ENCODE assay signal across 9 mouse cellular contexts in the genomic region with DNA sequence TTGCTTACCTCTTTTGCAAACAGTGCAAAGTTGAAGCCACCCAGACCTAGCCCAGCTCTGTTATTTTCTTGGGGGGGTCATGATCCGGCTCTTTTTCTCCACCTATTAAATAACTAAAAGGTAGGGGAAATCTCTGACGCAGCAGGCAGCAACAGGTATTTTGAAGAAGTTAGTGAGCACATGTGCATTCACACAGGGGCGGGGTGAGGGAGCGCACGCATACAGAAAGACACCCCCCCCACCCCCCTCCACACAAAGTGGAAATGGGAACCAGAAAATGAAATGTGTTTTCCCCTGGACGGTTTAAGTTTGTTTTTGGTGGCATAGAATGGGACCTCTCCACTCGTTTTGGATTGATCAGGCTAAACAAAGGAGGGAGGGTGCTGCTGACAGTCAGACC. TPM values are rescaled to one million over a fixed set of nuclear protein-coding genes. Genes with fewer than 3 reads are reported as not detected.
DNase-seq lines count a peak whose midpoint lies in the region; ATAC-seq and TF ChIP-seq lines count a peak whose summit lies in the region.
"Had no signal": no experiment of that assay in that cellular context is flagged by ENCODE, and none has a peak within 500 bp of the region (broad histone marks: within the 10 kb centered on the region; RNA-seq: fewer than 3 reads in every experiment).

No protein-coding gene starts in this region.

- intact Hi-C loops in left cerebral cortex, adult 2 months (cut with DNase I) = loop anchor here (10.0 kb wide), 1 partner anchor 1299 kb away; a partner anchor contains a TSS
- intact Hi-C loops in left cerebral cortex, postnatal 14 days (cut with DNase I) = no loop called here

- H3K4me3 ChIP-seq in left cerebral cortex, adult 2 months = peak overlapping the region; percentile 73
- peak overlapping the region; percentile 59 for H3K4me3 ChIP-seq in embryonic facial prominence, embryonic 13.5 days
- peak overlapping the region; percentile 55 for H3K4me3 ChIP-seq in limb, embryonic 12.5 days (replicated peaks)
- peak overlapping the region; percentile 39 for H3K4me3 ChIP-seq in neural tube, embryonic 14.5 days (ENCODE audit: low read depth, low read length)

- peaks cover 9% of the 10 kb centered on the region; the same call in 1 of the 2 replicates for H3K27me3 ChIP-seq in embryonic facial prominence, embryonic 13.5 days
- peaks cover 45% of the 10 kb centered on the region for H3K27me3 ChIP-seq in limb, embryonic 12.5 days
- H3K27me3 ChIP-seq in neural tube, embryonic 14.5 days (ENCODE audit: control insufficient read depth, insufficient read depth, low read length) = peaks cover 8% of the 10 kb centered on the region; the same call in 1 of the 2 replicates

- DNase-seq in left cerebral cortex, adult 2 months (ENCODE audit: extremely low spot score in 1 of 2, low spot score in 2 of 2) = no peak
- no peak for DNase-seq in left cerebral cortex, adult 11 months (ENCODE audit: low spot score)
- no peak for DNase-seq in thymus, postnatal 10 days (ENCODE audit: low spot score in 2 of 2)
- no peak for DNase-seq in adrenal gland, adult 8-10 months
- no peak for DNase-seq in left cerebral cortex, postnatal 14 days (ENCODE audit: low spot score in 2 of 2)

- no peak for ATAC-seq in embryonic facial prominence, embryonic 13.5 days (ENCODE audit: insufficient number of reproducible peaks, insufficient read depth, low FRiP score, low TSS enrichment, low read depth)
- no peak for ATAC-seq in limb, embryonic 12.5 days (ENCODE audit: insufficient number of reproducible peaks, insufficient read depth, low FRiP score, low TSS enrichment, low read depth)
- ATAC-seq in neural tube, embryonic 14.5 days (ENCODE audit: low read depth) = no peak

- H3K9me3 ChIP-seq in embryonic facial prominence, embryonic 13.5 days = no peaks in the 10 kb centered on the region
- no peaks in the 10 kb centered on the region for H3K9me3 ChIP-seq in limb, embryonic 12.5 days
- H3K9me3 ChIP-seq in neural tube, embryonic 14.5 days (ENCODE audit: control insufficient read depth, low read length) = no peaks in the 10 kb centered on the region

- WGBS in embryonic facial prominence, embryonic 13.5 days = 4% methylated on average over 7 of the region's 7 CpGs
- 11% methylated on average over 7 of the region's 7 CpGs for WGBS in limb, embryonic 12.5 days
- 15% methylated on average over 7 of the region's 7 CpGs for WGBS in neural tube, embryonic 14.5 days

- H3K9ac ChIP-seq in embryonic facial prominence, embryonic 13.5 days = peak overlapping the region; percentile 23
- no peak overlapping the region for H3K9ac ChIP-seq in limb, embryonic 12.5 days (replicated peaks)
- H3K9ac ChIP-seq in neural tube, embryonic 14.5 days (replicated peaks; ENCODE audit: low read depth, low read length) = no peak overlapping the region

- no peaks in the 10 kb centered on the region for H3K36me3 ChIP-seq in embryonic facial prominence, embryonic 13.5 days
- H3K36me3 ChIP-seq in limb, embryonic 12.5 days = no peaks in the 10 kb centered on the region
- no peaks in the 10 kb centered on the region for H3K36me3 ChIP-seq in neural tube, embryonic 14.5 days (ENCODE audit: control insufficient read depth, insufficient read depth, low read length)

- peaks cover 15% of the 10 kb centered on the region; the same call in 1 of the 2 replicates for H3K4me1 ChIP-seq in embryonic facial prominence, embryonic 13.5 days
- peaks cover 11% of the 10 kb centered on the region; the same call in 1 of the 2 replicates for H3K4me1 ChIP-seq in limb, embryonic 12.5 days (replicated peaks)
- peaks cover 5% of the 10 kb centered on the region; the same call in 1 of the 2 replicates for H3K4me1 ChIP-seq in neural tube, embryonic 14.5 days (ENCODE audit: control insufficient read depth, insufficient read depth, low read length)

- TF ChIP-seq CTCF in left cerebral cortex, adult 2 months (IDR thresholded peaks at IDR 0.05) = no peak

- H3K4me2 ChIP-seq in embryonic facial prominence, embryonic 13.5 days = peak overlapping the region; percentile 90
- peak overlapping the region; percentile 89 for H3K4me2 ChIP-seq in limb, embryonic 12.5 days
- peak overlapping the region; percentile 67 for H3K4me2 ChIP-seq in neural tube, embryonic 14.5 days (ENCODE audit: low read depth, low read length)

- H3K27ac ChIP-seq in left cerebral cortex, adult 2 months = no peak overlapping the region
- H3K27ac ChIP-seq in embryonic facial prominence, embryonic 13.5 days = no peak overlapping the region
- H3K27ac ChIP-seq in limb, embryonic 12.5 days = no peak overlapping the region
- H3K27ac ChIP-seq in neural tube, embryonic 14.5 days (ENCODE audit: low read depth, low read length) = no peak overlapping the region

RNA-seq across cellular contexts. Expression of a gene that starts 7.1 kb away (rescaled TPM):
- total RNA-seq in left cerebral cortex, adult 2 months (2021) = 10 to 100 TPM; 14.6 to 15.4 TPM
- polyA plus RNA-seq in embryonic facial prominence, embryonic 13.5 days (2015; fragmentation: Nextera tagmentation; extraction: Ambion mirVana) = 27.4 and 27.6 TPM in 2 replicates
- 14.1 and 15.8 TPM in 2 replicates for polyA plus RNA-seq in limb, embryonic 12.5 days (2016; fragmentation: Nextera tagmentation; extraction: Ambion mirVana)
- polyA plus RNA-seq in neural tube, embryonic 14.5 days (2014; fragmentation: Nextera tagmentation; extraction: Ambion mirVana) = 12.2 and 17.6 TPM in 2 replicates
- total RNA-seq in adrenal gland, adult 8-10 months (2022) = 10 to 100 TPM; 48.1 to 69.1 (median 54.7) TPM
- 10 to 100 TPM; 19.0 to 20.1 TPM for total RNA-seq in left cerebral cortex, postnatal 14 days (2021)

RNA-seq across cellular contexts. Expression of a gene that starts 7.1 kb away (rescaled TPM):
- total RNA-seq in left cerebral cortex, adult 2 months (2021) = 1 to 10 TPM; 3.0 to 3.9 TPM
- polyA plus RNA-seq in embryonic facial prominence, embryonic 13.5 days (2015; fragmentation: Nextera tagmentation; extraction: Ambion mirVana) = 4.6 and 5.7 TPM in 2 replicates
- polyA plus RNA-seq in limb, embryonic 12.5 days (2016; fragmentation: Nextera tagmentation; extraction: Ambion mirVana) = 3.1 and 3.7 TPM in 2 replicates
- 2.7 and 2.9 TPM in 2 replicates for polyA plus RNA-seq in neural tube, embryonic 14.5 days (2014; fragmentation: Nextera tagmentation; extraction: Ambion mirVana)
- 1 to 10 TPM; 5.4 to 7.4 (median 6.4) TPM for total RNA-seq in adrenal gland, adult 8-10 months (2022)
- 1 to 10 TPM; 2.9 to 4.1 TPM for total RNA-seq in left cerebral cortex, postnatal 14 days (2021)

RNA-seq across cellular contexts. Expression of a gene that starts 9.6 kb away (rescaled TPM):
- total RNA-seq in left cerebral cortex, adult 2 months (2021) = not detected
- not detected in 2 replicates for polyA plus RNA-seq in embryonic facial prominence, embryonic 13.5 days (2015; fragmentation: Nextera tagmentation; extraction: Ambion mirVana)
- not detected in 2 replicates for polyA plus RNA-seq in limb, embryonic 12.5 days (2016; fragmentation: Nextera tagmentation; extraction: Ambion mirVana)
- polyA plus RNA-seq in neural tube, embryonic 14.5 days (2014; fragmentation: Nextera tagmentation; extraction: Ambion mirVana) = not detected in 2 replicates
- not detected for total RNA-seq in adrenal gland, adult 8-10 months (2022)
- total RNA-seq in left cerebral cortex, postnatal 14 days (2021) = not detected
- total RNA-seq: adrenal gland, postnatal 4 days had no signal

RNA-seq across cellular contexts. Expression of a gene that starts 26.3 kb away (rescaled TPM):
- total RNA-seq in left cerebral cortex, adult 2 months (2021) = not detected
- not detected in 2 replicates for polyA plus RNA-seq in embryonic facial prominence, embryonic 13.5 days (2015; fragmentation: Nextera tagmentation; extraction: Ambion mirVana)
- polyA plus RNA-seq in limb, embryonic 12.5 days (2016; fragmentation: Nextera tagmentation; extraction: Ambion mirVana) = 0.44 TPM in 1 of 2 replicates, not detected in the other
- polyA plus RNA-seq in neural tube, embryonic 14.5 days (2014; fragmentation: Nextera tagmentation; extraction: Ambion mirVana) = not detected in 2 replicates
- total RNA-seq in adrenal gland, adult 8-10 months (2022) = not detected
- total RNA-seq in left cerebral cortex, postnatal 14 days (2021) = not detected

RNA-seq across cellular contexts. Expression of a gene that starts 30.4 kb away (rescaled TPM):
- not detected for total RNA-seq in left cerebral cortex, adult 2 months (2021)
- not detected in 2 replicates for polyA plus RNA-seq in embryonic facial prominence, embryonic 13.5 days (2015; fragmentation: Nextera tagmentation; extraction: Ambion mirVana)
- polyA plus RNA-seq in limb, embryonic 12.5 days (2016; fragmentation: Nextera tagmentation; extraction: Ambion mirVana) = not detected in 2 replicates
- polyA plus RNA-seq in neural tube, embryonic 14.5 days (2014; fragmentation: Nextera tagmentation; extraction: Ambion mirVana) = not detected in 2 replicates
- not detected for total RNA-seq in adrenal gland, adult 8-10 months (2022)
- total RNA-seq in left cerebral cortex, postnatal 14 days (2021) = not detected
